Mouse (Mus musculus) thymus, postnatal 14 days (tissue): Measurements from ENCODE around the gene Dnah7c.

ENCODE experiments used
- DNase-seq: peaks from one replicate; pipeline ENCODE4 v3.0.0; 2021

The Dnah7c gene

GRCm38 (mm10) chr1:46856498-46856897, 431.1 kb downstream of the Dnah7c start:
- peak; percentile 11 for DNase-seq
